Mouse (Mus musculus): ENCODE data around the gene Crispld2. TPM values are rescaled to one million over a fixed set of nuclear protein-coding genes. Genes with fewer than 3 reads are reported as not detected.

Gene Crispld2
- total and polyA plus RNA-seq, 2 experiments from 2014 or later: 2.6 to 5.6 TPM

- H3K4me3 ChIP-seq (ENCODE audit: low read length): no peak overlapping the region
- no peak overlapping the region for H3K9ac ChIP-seq (replicated peaks; ENCODE audit: low read length)
- no peaks in the 10 kb centered on the region for H3K9me3 ChIP-seq (ENCODE audit: low read length)
- H3K4me2 ChIP-seq (ENCODE audit: low read depth, low read length): no peak overlapping the region
- ATAC-seq: no peak
- H3K4me1 ChIP-seq (ENCODE audit: insufficient read depth, low read length): 0 out of 2 replicates have a peak, but pooled peaks cover 3% of the 10 kb centered on the region
- no peak overlapping the region for H3K27ac ChIP-seq
- H3K36me3 ChIP-seq (ENCODE audit: insufficient read depth, low read length): no peaks in the 10 kb centered on the region
- 51% methylated on average over 9 of the region's 9 CpGs for WGBS
- no peak for TF ChIP-seq CTCF (IDR thresholded peaks at IDR 0.05; ENCODE audit: low read depth)
- H3K27me3 ChIP-seq (ENCODE audit: insufficient read depth, low read length): no peaks in the 10 kb centered on the region
- DNase-seq (ENCODE audit: low spot score): peak; percentile 31
These were observed 80.0 kb downstream of the Crispld2 start for GRCm38 (mm10) chr8:120072259-120072658.

- DNase-seq (ENCODE audit: low spot score) (no peak), ATAC-seq (no peak)
- Histone ChIP-seq H3K4me2 (ENCODE audit: low read depth, low read length) (no peak overlapping the region), H3K36me3 (ENCODE audit: insufficient read depth, low read length) (no peaks in the 10 kb centered on the region), H3K4me3 (ENCODE audit: low read length) (no peak overlapping the region), H3K27ac (no peak overlapping the region), H3K9ac (replicated peaks; ENCODE audit: low read length) (no peak overlapping the region), H3K27me3 (ENCODE audit: insufficient read depth, low read length) (no peaks in the 10 kb centered on the region), H3K9me3 (ENCODE audit: low read length) (no peaks in the 10 kb centered on the region), H3K4me1 (ENCODE audit: insufficient read depth, low read length) (0 out of 2 replicates have a peak, but pooled peaks cover 3% of the 10 kb centered on the region)
- no peak for TF ChIP-seq CTCF (IDR thresholded peaks at IDR 0.05; ENCODE audit: low read depth)
- WGBS: 81% methylated on average over 8 of the region's 8 CpGs
These were observed 80.6 kb downstream of the Crispld2 start for GRCm38 (mm10) chr8:120072827-120073226.

GRCm38 (mm10) chr8:120074516-120074915 is 82.3 kb downstream of the Crispld2 start:
- WGBS: 71% methylated on average over 6 of the region's 6 CpGs
- no peak overlapping the region for H3K9ac ChIP-seq (replicated peaks; ENCODE audit: low read length)
- no peak overlapping the region for H3K27ac ChIP-seq
- H3K9me3 ChIP-seq (ENCODE audit: low read length): no peaks in the 10 kb centered on the region
- TF ChIP-seq CTCF (IDR thresholded peaks at IDR 0.05; ENCODE audit: low read depth): no peak
- no peak for ATAC-seq
- H3K27me3 ChIP-seq (ENCODE audit: insufficient read depth, low read length): no peaks in the 10 kb centered on the region
- no peaks in the 10 kb centered on the region for H3K36me3 ChIP-seq (ENCODE audit: insufficient read depth, low read length)
- 0 out of 2 replicates have a peak, but pooled peaks cover 3% of the 10 kb centered on the region for H3K4me1 ChIP-seq (ENCODE audit: insufficient read depth, low read length)
- no peak overlapping the region for H3K4me3 ChIP-seq (ENCODE audit: low read length)
- no peak for DNase-seq (ENCODE audit: low spot score)
- no peak overlapping the region for H3K4me2 ChIP-seq (ENCODE audit: low read depth, low read length)

- no peak overlapping the region for H3K27ac ChIP-seq
- ATAC-seq: no peak
- no peak overlapping the region for H3K9ac ChIP-seq (replicated peaks; ENCODE audit: low read length)
- WGBS: 41% methylated on average over 6 of the region's 6 CpGs
- no peaks in the 10 kb centered on the region for H3K36me3 ChIP-seq (ENCODE audit: insufficient read depth, low read length)
- no peak overlapping the region for H3K4me2 ChIP-seq (ENCODE audit: low read depth, low read length)
- H3K9me3 ChIP-seq (ENCODE audit: low read length): no peaks in the 10 kb centered on the region
- 0 out of 2 replicates have a peak, but pooled peaks cover 3% of the 10 kb centered on the region for H3K4me1 ChIP-seq (ENCODE audit: insufficient read depth, low read length)
- H3K27me3 ChIP-seq (ENCODE audit: insufficient read depth, low read length): no peaks in the 10 kb centered on the region
- TF ChIP-seq CTCF (IDR thresholded peaks at IDR 0.05; ENCODE audit: low read depth): no peak
- DNase-seq (ENCODE audit: low spot score): no peak
- H3K4me3 ChIP-seq (ENCODE audit: low read length): no peak overlapping the region
These were observed 83.1 kb downstream of the Crispld2 start for GRCm38 (mm10) chr8:120075347-120075746.

GRCm38 (mm10) chr8:120078080-120078479 is 85.8 kb downstream of the Crispld2 start:
- WGBS: 19% methylated on average over 10 of the region's 10 CpGs
- Histone ChIP-seq H3K9ac (replicated peaks; ENCODE audit: low read length) (no peak overlapping the region), H3K36me3 (ENCODE audit: insufficient read depth, low read length) (peaks cover 24% of the 10 kb centered on the region), H3K9me3 (ENCODE audit: low read length) (no peaks in the 10 kb centered on the region), H3K27ac (no peak overlapping the region), H3K4me3 (ENCODE audit: low read length) (no peak overlapping the region), H3K4me2 (ENCODE audit: low read depth, low read length) (no peak overlapping the region), H3K4me1 (ENCODE audit: insufficient read depth, low read length) (no peaks in the 10 kb centered on the region), H3K27me3 (ENCODE audit: insufficient read depth, low read length) (no peaks in the 10 kb centered on the region)
- DNase-seq (ENCODE audit: low spot score) (peak; percentile 87), ATAC-seq (peak; percentile 38; the same call in 1 of the 2 replicates)
- peak; percentile 83 for TF ChIP-seq CTCF (IDR thresholded peaks at IDR 0.05; ENCODE audit: low read depth)

GRCm38 (mm10) chr8:120079361-120079760 is 87.1 kb downstream of the Crispld2 start:
- Histone ChIP-seq H3K9me3 (ENCODE audit: low read length) (no peaks in the 10 kb centered on the region), H3K36me3 (ENCODE audit: insufficient read depth, low read length) (peaks cover 31% of the 10 kb centered on the region), H3K4me2 (ENCODE audit: low read depth, low read length) (no peak overlapping the region), H3K27ac (no peak overlapping the region), H3K4me3 (ENCODE audit: low read length) (no peak overlapping the region), H3K4me1 (ENCODE audit: insufficient read depth, low read length) (no peaks in the 10 kb centered on the region), H3K9ac (replicated peaks; ENCODE audit: low read length) (no peak overlapping the region), H3K27me3 (ENCODE audit: insufficient read depth, low read length) (no peaks in the 10 kb centered on the region)
- WGBS: 65% methylated on average over 5 of the region's 5 CpGs
- no peak for TF ChIP-seq CTCF (IDR thresholded peaks at IDR 0.05; ENCODE audit: low read depth)
- DNase-seq (ENCODE audit: low spot score): no peak
- ATAC-seq: no peak

GRCm38 (mm10) chr8:120083261-120083660 is 91.0 kb downstream of the Crispld2 start:
- Histone ChIP-seq H3K36me3 (ENCODE audit: insufficient read depth, low read length) (peaks cover 58% of the 10 kb centered on the region), H3K4me3 (ENCODE audit: low read length) (no peak overlapping the region), H3K9ac (replicated peaks; ENCODE audit: low read length) (no peak overlapping the region), H3K9me3 (ENCODE audit: low read length) (no peaks in the 10 kb centered on the region), H3K27me3 (ENCODE audit: insufficient read depth, low read length) (no peaks in the 10 kb centered on the region), H3K4me1 (ENCODE audit: insufficient read depth, low read length) (no peaks in the 10 kb centered on the region), H3K27ac (no peak overlapping the region), H3K4me2 (ENCODE audit: low read depth, low read length) (no peak overlapping the region)
- 57% methylated on average over 8 of the region's 8 CpGs for WGBS
- DNase-seq (ENCODE audit: low spot score) (peak; percentile 53), ATAC-seq (peak; percentile 41; the same call in 1 of the 2 replicates)
- no peak for TF ChIP-seq CTCF (IDR thresholded peaks at IDR 0.05; ENCODE audit: low read depth)
